Mouse (Mus musculus): ENCODE measurements around the gene H2-Oa. TPM values are rescaled to one million over a fixed set of nuclear protein-coding genes. Genes with fewer than 3 reads are reported as not detected.

Gene H2-Oa
- polyA plus RNA-seq, 1 experiment from 2014 or later = 0.43 TPM

GRCm38 (mm10) chr17:34119249-34120179 lies 27.4 kb downstream of the H2-Oa start, which contains the start of gene H2-DMa:
H2-DMa (plus strand) TSS chr17:34119541.
- under 1% methylated on average over 96 of the region's 96 CpGs for WGBS
- Histone ChIP-seq H3K9me3 (no peaks in the 10 kb centered on the region), H3K4me3 (peak within 1 kb of the TSS; percentile 95)

GRCm38 (mm10) chr17:34120180-34120723 lies 28.1 kb downstream of the H2-Oa start:
- Histone ChIP-seq H3K36me3 (replicated peaks) (peaks cover 45% of the 10 kb centered on the region), H3K9me3 (no peaks in the 10 kb centered on the region), H3K4me1 (peaks cover 54% of the 10 kb centered on the region), H3K27ac (peak overlapping the region; percentile 100), H3K4me3 (peak overlapping the region; percentile 95), H3K27me3 (ENCODE audit: poor library complexity, severe bottlenecking) (no peaks in the 10 kb centered on the region)
- WGBS = 0% methylated on average over 40 of the region's 42 CpGs
- DNase-seq (ENCODE audit: extremely low spot score, low spot score) = peak; percentile 85

More at GRCm38 (mm10) chr17:34119249-34120179, 27.4 kb downstream of the H2-Oa start, which contains the start of gene H2-DMa:
- Histone ChIP-seq H3K4me1 (peaks cover 61% of the 10 kb centered on the region), H3K27me3 (ENCODE audit: poor library complexity, severe bottlenecking) (no peaks in the 10 kb centered on the region), H3K36me3 (replicated peaks) (peaks cover 49% of the 10 kb centered on the region), H3K27ac (peak within 1 kb of the TSS; percentile 100)
- peak; percentile 97 for DNase-seq (ENCODE audit: extremely low spot score, low spot score)

GRCm38 (mm10) chr17:34120814-34121171 lies 28.7 kb downstream of the H2-Oa start:
- under 1% methylated on average over 31 of the region's 31 CpGs for WGBS
- Histone ChIP-seq H3K27ac (peak overlapping the region; percentile 100), H3K4me1 (peaks cover 49% of the 10 kb centered on the region), H3K9me3 (no peaks in the 10 kb centered on the region), H3K27me3 (ENCODE audit: poor library complexity, severe bottlenecking) (no peaks in the 10 kb centered on the region), H3K36me3 (replicated peaks) (peaks cover 41% of the 10 kb centered on the region), H3K4me3 (peak overlapping the region; percentile 95)
- no peak for DNase-seq (ENCODE audit: extremely low spot score, low spot score)

GRCm38 (mm10) chr17:34121172-34121878 lies 29.2 kb downstream of the H2-Oa start:
- H3K4me3 ChIP-seq = peak overlapping the region; percentile 95
- DNase-seq (ENCODE audit: extremely low spot score, low spot score) = peak; percentile 86
- H3K36me3 ChIP-seq (replicated peaks) = peaks cover 37% of the 10 kb centered on the region
- H3K27ac ChIP-seq = peak overlapping the region; percentile 100
- H3K27me3 ChIP-seq (ENCODE audit: poor library complexity, severe bottlenecking) = no peaks in the 10 kb centered on the region
- H3K9me3 ChIP-seq = no peaks in the 10 kb centered on the region
- under 1% methylated on average over 35 of the region's 35 CpGs for WGBS
- peaks cover 46% of the 10 kb centered on the region for H3K4me1 ChIP-seq

- Histone ChIP-seq H3K9me3 (no peaks in the 10 kb centered on the region), H3K27me3 (ENCODE audit: poor library complexity, severe bottlenecking) (no peaks in the 10 kb centered on the region), H3K27ac (peak overlapping the region; percentile 100), H3K36me3 (replicated peaks) (peaks cover 32% of the 10 kb centered on the region), H3K4me3 (peak overlapping the region; percentile 95), H3K4me1 (peaks cover 46% of the 10 kb centered on the region)
- DNase-seq (ENCODE audit: extremely low spot score, low spot score) = no peak
- 3% methylated on average over 9 of the region's 10 CpGs for WGBS
Measured at GRCm38 (mm10) chr17:34121879-34122187, 29.7 kb downstream of the H2-Oa start.

- under 1% methylated on average over 75 of the region's 75 CpGs for WGBS
- H3K27me3 ChIP-seq (ENCODE audit: poor library complexity, severe bottlenecking) = no peaks in the 10 kb centered on the region
- peak within 1 kb of the TSS; percentile 95 for H3K4me3 ChIP-seq
- H3K27ac ChIP-seq = peak within 1 kb of the TSS; percentile 100
- DNase-seq (ENCODE audit: extremely low spot score, low spot score) = peak; percentile 98
- no peaks in the 10 kb centered on the region for H3K9me3 ChIP-seq
- H3K4me1 ChIP-seq = peaks cover 46% of the 10 kb centered on the region
- peaks cover 27% of the 10 kb centered on the region for H3K36me3 ChIP-seq (replicated peaks)
Measured at GRCm38 (mm10) chr17:34122188-34122984, 30.2 kb downstream of the H2-Oa start, which contains the start of gene Brd2. Brd2 (minus strand) TSS chr17:34122634.

- 3% methylated on average over 7 of the region's 7 CpGs for WGBS
- DNase-seq (ENCODE audit: extremely low spot score, low spot score) = no peak
- H3K4me3 ChIP-seq = peak overlapping the region; percentile 95
- peak overlapping the region; percentile 100 for H3K27ac ChIP-seq
- peaks cover 6% of the 10 kb centered on the region for H3K27me3 ChIP-seq (ENCODE audit: poor library complexity, severe bottlenecking)
- H3K4me1 ChIP-seq = peaks cover 52% of the 10 kb centered on the region
- peaks cover 19% of the 10 kb centered on the region for H3K36me3 ChIP-seq (replicated peaks)
- H3K9me3 ChIP-seq = no peaks in the 10 kb centered on the region
Measured at GRCm38 (mm10) chr17:34123111-34123510, 31.0 kb downstream of the H2-Oa start.

GRCm38 (mm10) chr17:34123518-34123917 lies 31.4 kb downstream of the H2-Oa start:
- Histone ChIP-seq H3K36me3 (replicated peaks) (peaks cover 15% of the 10 kb centered on the region), H3K4me1 (peaks cover 56% of the 10 kb centered on the region), H3K27ac (peak overlapping the region; percentile 100), H3K4me3 (peak overlapping the region; percentile 95), H3K27me3 (ENCODE audit: poor library complexity, severe bottlenecking) (peaks cover 10% of the 10 kb centered on the region), H3K9me3 (no peaks in the 10 kb centered on the region)
- no peak for DNase-seq (ENCODE audit: extremely low spot score, low spot score)
- WGBS = 17% methylated on average over 2 of the region's 2 CpGs

GRCm38 (mm10) chr17:34124649-34125048 lies 32.5 kb downstream of the H2-Oa start:
- no peaks in the 10 kb centered on the region for H3K9me3 ChIP-seq
- H3K4me1 ChIP-seq = peaks cover 66% of the 10 kb centered on the region
- H3K27ac ChIP-seq = no peak overlapping the region
- 88% methylated on average over 6 of the region's 6 CpGs for WGBS
- H3K36me3 ChIP-seq (replicated peaks) = peaks cover 7% of the 10 kb centered on the region
- peaks cover 21% of the 10 kb centered on the region for H3K27me3 ChIP-seq (ENCODE audit: poor library complexity, severe bottlenecking)
- no peak overlapping the region for H3K4me3 ChIP-seq
- DNase-seq (ENCODE audit: extremely low spot score, low spot score) = no peak

GRCm38 (mm10) chr17:34126826-34127420 lies 34.8 kb downstream of the H2-Oa start:
- H3K27me3 ChIP-seq (ENCODE audit: poor library complexity, severe bottlenecking) = peaks cover 27% of the 10 kb centered on the region
- peaks cover 7% of the 10 kb centered on the region; the same call in 1 of the 2 replicates for H3K36me3 ChIP-seq (replicated peaks)
- no peak overlapping the region for H3K4me3 ChIP-seq
- 63% methylated on average over 9 of the region's 9 CpGs for WGBS
- H3K27ac ChIP-seq = no peak overlapping the region
- no peaks in the 10 kb centered on the region for H3K9me3 ChIP-seq
- peaks cover 59% of the 10 kb centered on the region for H3K4me1 ChIP-seq
- DNase-seq (ENCODE audit: extremely low spot score, low spot score) = no peak

- no peak overlapping the region for H3K4me3 ChIP-seq
- 18% methylated on average over 6 of the region's 6 CpGs for WGBS
- H3K4me1 ChIP-seq = peaks cover 56% of the 10 kb centered on the region
- DNase-seq (ENCODE audit: extremely low spot score, low spot score) = no peak
- peaks cover 7% of the 10 kb centered on the region; the same call in 1 of the 2 replicates for H3K36me3 ChIP-seq (replicated peaks)
- H3K27ac ChIP-seq = no peak overlapping the region
- H3K9me3 ChIP-seq = no peaks in the 10 kb centered on the region
- peaks cover 27% of the 10 kb centered on the region for H3K27me3 ChIP-seq (ENCODE audit: poor library complexity, severe bottlenecking)
Measured at GRCm38 (mm10) chr17:34127475-34127874, 35.3 kb downstream of the H2-Oa start.

All from forebrain, embryonic 10.5 days (tissue).